Mouse (Mus musculus): Measurements from ENCODE around the gene Elmo3. TPM values are rescaled to one million over a fixed set of nuclear protein-coding genes. Genes with fewer than 3 reads are reported as not detected.

Elmo3 gene
- polyA plus RNA-seq, 1 experiment from 2014 or later, result 2.8 TPM

GRCm38 (mm10) chr8:105332523-105332922, 27.1 kb downstream of the Elmo3 start:
- Histone ChIP-seq H3K4me2 (no peak overlapping the region), H3K4me1 (replicated peaks) (peaks cover 8% of the 10 kb centered on the region), H3K27me3 (replicated peaks) (no peaks in the 10 kb centered on the region), H3K36me3 (peaks cover 96% of the 10 kb centered on the region), H3K27ac (ENCODE audit: poor library complexity, severe bottlenecking) (no peak overlapping the region), H3K4me3 (no peak overlapping the region), H3K9me3 (replicated peaks) (no peaks in the 10 kb centered on the region), H3K9ac (no peak overlapping the region)
- WGBS, result 49% methylated on average over 2 of the region's 2 CpGs
- ATAC-seq (ENCODE audit: insufficient number of reproducible peaks, low FRiP score), result no peak

DNA sequence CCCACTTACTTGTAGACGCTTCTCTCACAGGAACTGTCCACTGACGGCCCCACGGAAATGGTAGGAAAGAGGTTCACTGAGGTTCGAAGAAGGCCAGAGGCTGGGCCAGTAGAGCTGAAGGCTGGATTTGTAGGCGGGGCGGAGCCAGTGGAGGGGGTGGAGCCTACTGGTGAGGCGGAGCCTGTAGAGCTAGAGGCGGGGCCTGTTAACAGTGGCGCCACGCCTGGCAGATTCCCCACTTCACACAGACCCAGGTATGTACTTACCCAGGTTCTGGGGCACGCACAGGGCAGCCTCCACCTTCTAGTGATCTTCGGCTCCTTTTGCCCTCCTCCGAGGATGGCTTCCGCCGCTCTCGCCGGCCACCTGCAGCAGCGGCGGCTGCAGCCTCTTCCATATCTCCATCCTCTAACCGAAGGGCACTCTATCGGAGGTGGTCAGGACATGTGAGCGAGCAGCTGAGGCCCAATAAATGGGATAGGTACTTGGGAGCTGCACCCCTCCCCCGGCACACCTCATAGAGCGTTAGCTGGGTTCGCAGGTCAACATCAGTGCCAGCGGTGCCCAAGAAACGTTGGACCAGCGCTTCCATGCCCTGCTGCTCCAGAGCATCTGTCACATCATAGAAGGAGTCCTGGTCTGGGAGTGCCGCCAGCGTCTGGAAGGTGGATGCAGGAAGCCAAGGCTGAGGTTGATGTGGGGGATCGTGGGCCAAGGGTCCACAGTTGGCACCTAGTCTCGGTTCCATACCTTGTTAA, 31.2 kb downstream of the Elmo3 start:
- H3K4me1 ChIP-seq (replicated peaks), result peaks cover 41% of the 10 kb centered on the region
- H3K27me3 ChIP-seq (replicated peaks), result no peaks in the 10 kb centered on the region
- no peak overlapping the region for H3K4me3 ChIP-seq
- 64% methylated on average over 32 of the region's 32 CpGs for WGBS
- no peak overlapping the region for H3K4me2 ChIP-seq
- no peaks in the 10 kb centered on the region for H3K9me3 ChIP-seq (replicated peaks)
- ATAC-seq (ENCODE audit: insufficient number of reproducible peaks, low FRiP score), result no peak
- no peak overlapping the region for H3K27ac ChIP-seq (ENCODE audit: poor library complexity, severe bottlenecking)
- no peak overlapping the region for H3K9ac ChIP-seq
- peaks cover 68% of the 10 kb centered on the region for H3K36me3 ChIP-seq

DNA sequence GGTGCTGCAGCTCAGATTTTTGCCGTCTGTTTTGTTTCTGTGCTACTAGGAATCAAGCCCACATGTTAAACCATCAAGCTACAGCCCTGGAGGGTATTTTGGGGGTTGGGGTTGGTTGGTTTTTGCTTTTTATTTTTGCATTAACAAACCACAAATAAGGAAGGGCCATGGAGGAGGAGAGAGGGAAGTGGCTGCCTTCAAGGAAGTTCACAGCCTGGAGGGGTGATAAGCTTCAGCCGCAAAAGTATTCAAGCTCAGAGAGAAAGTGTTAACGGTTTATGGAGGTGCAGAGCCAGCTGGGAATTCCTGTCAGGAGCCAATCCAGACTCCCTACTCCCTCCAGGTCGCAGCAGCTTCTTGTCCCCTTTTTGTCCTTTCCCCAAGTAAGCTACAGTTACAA, 33.6 kb downstream of the Elmo3 start:
- H3K27ac ChIP-seq (ENCODE audit: poor library complexity, severe bottlenecking), result peak overlapping the region; percentile 74
- no peak for ATAC-seq (ENCODE audit: insufficient number of reproducible peaks, low FRiP score)
- H3K9ac ChIP-seq, result peak overlapping the region; percentile 32
- WGBS, result 15% methylated on average over 4 of the region's 4 CpGs
- no peak overlapping the region for H3K4me3 ChIP-seq
- H3K4me2 ChIP-seq, result peak overlapping the region; percentile 5; the same call in 1 of the 2 replicates
- H3K4me1 ChIP-seq (replicated peaks), result peaks cover 47% of the 10 kb centered on the region
- no peaks in the 10 kb centered on the region for H3K9me3 ChIP-seq (replicated peaks)
- H3K36me3 ChIP-seq, result peaks cover 45% of the 10 kb centered on the region
- no peaks in the 10 kb centered on the region for H3K27me3 ChIP-seq (replicated peaks)

- peaks cover 57% of the 10 kb centered on the region for H3K4me1 ChIP-seq (replicated peaks)
- 0 out of 2 replicates have a peak overlapping the region, but pooled peaks have one; percentile 5 for H3K4me2 ChIP-seq
- no peak; the same call in 1 of the 2 replicates for ATAC-seq (ENCODE audit: insufficient number of reproducible peaks, low FRiP score)
- no peak overlapping the region for H3K4me3 ChIP-seq
- H3K9me3 ChIP-seq (replicated peaks), result no peaks in the 10 kb centered on the region
- no peak overlapping the region for H3K9ac ChIP-seq
- no peaks in the 10 kb centered on the region for H3K27me3 ChIP-seq (replicated peaks)
- H3K27ac ChIP-seq (ENCODE audit: poor library complexity, severe bottlenecking), result peak overlapping the region; percentile 74
- H3K36me3 ChIP-seq, result peaks cover 34% of the 10 kb centered on the region
- 53% methylated on average over 6 of the region's 6 CpGs for WGBS
Observed at GRCm38 (mm10) chr8:105339886-105340635, 34.7 kb downstream of the Elmo3 start.

- no peak for ATAC-seq (ENCODE audit: insufficient number of reproducible peaks, low FRiP score)
- Histone ChIP-seq H3K27me3 (replicated peaks) (no peaks in the 10 kb centered on the region), H3K9me3 (replicated peaks) (no peaks in the 10 kb centered on the region), H3K4me1 (replicated peaks) (peaks cover 71% of the 10 kb centered on the region), H3K36me3 (peaks cover 21% of the 10 kb centered on the region), H3K9ac (no peak overlapping the region; the same call in 1 of the 2 replicates), H3K4me2 (peak overlapping the region; percentile 11; the same call in 1 of the 2 replicates), H3K27ac (ENCODE audit: poor library complexity, severe bottlenecking) (peak overlapping the region; percentile 74), H3K4me3 (no peak overlapping the region)
- 27% methylated on average over 8 of the region's 8 CpGs for WGBS
Observed at GRCm38 (mm10) chr8:105341399-105341798, 36.0 kb downstream of the Elmo3 start.

- no peaks in the 10 kb centered on the region for H3K27me3 ChIP-seq (replicated peaks)
- 62% methylated on average over 4 of the region's 4 CpGs for WGBS
- H3K27ac ChIP-seq (ENCODE audit: poor library complexity, severe bottlenecking), result no peak overlapping the region
- H3K9me3 ChIP-seq (replicated peaks), result no peaks in the 10 kb centered on the region
- H3K4me1 ChIP-seq (replicated peaks), result peaks cover 76% of the 10 kb centered on the region
- no peak overlapping the region for H3K9ac ChIP-seq
- H3K4me2 ChIP-seq, result no peak overlapping the region
- no peak for ATAC-seq (ENCODE audit: insufficient number of reproducible peaks, low FRiP score)
- H3K4me3 ChIP-seq, result no peak overlapping the region
- peaks cover 7% of the 10 kb centered on the region for H3K36me3 ChIP-seq
Observed at GRCm38 (mm10) chr8:105342768-105343167, 37.4 kb downstream of the Elmo3 start.

GRCm38 (mm10) chr8:105343791-105344574, 38.6 kb downstream of the Elmo3 start:
- no peaks in the 10 kb centered on the region for H3K27me3 ChIP-seq (replicated peaks)
- peaks cover 67% of the 10 kb centered on the region for H3K4me1 ChIP-seq (replicated peaks)
- peak overlapping the region; percentile 4; the same call in 1 of the 2 replicates for H3K4me2 ChIP-seq
- H3K9me3 ChIP-seq (replicated peaks), result no peaks in the 10 kb centered on the region
- 54% methylated on average over 8 of the region's 8 CpGs for WGBS
- no peak overlapping the region for H3K9ac ChIP-seq
- H3K4me3 ChIP-seq, result no peak overlapping the region
- no peak for ATAC-seq (ENCODE audit: insufficient number of reproducible peaks, low FRiP score)
- no peaks in the 10 kb centered on the region for H3K36me3 ChIP-seq
- H3K27ac ChIP-seq (ENCODE audit: poor library complexity, severe bottlenecking), result no peak overlapping the region

DNA sequence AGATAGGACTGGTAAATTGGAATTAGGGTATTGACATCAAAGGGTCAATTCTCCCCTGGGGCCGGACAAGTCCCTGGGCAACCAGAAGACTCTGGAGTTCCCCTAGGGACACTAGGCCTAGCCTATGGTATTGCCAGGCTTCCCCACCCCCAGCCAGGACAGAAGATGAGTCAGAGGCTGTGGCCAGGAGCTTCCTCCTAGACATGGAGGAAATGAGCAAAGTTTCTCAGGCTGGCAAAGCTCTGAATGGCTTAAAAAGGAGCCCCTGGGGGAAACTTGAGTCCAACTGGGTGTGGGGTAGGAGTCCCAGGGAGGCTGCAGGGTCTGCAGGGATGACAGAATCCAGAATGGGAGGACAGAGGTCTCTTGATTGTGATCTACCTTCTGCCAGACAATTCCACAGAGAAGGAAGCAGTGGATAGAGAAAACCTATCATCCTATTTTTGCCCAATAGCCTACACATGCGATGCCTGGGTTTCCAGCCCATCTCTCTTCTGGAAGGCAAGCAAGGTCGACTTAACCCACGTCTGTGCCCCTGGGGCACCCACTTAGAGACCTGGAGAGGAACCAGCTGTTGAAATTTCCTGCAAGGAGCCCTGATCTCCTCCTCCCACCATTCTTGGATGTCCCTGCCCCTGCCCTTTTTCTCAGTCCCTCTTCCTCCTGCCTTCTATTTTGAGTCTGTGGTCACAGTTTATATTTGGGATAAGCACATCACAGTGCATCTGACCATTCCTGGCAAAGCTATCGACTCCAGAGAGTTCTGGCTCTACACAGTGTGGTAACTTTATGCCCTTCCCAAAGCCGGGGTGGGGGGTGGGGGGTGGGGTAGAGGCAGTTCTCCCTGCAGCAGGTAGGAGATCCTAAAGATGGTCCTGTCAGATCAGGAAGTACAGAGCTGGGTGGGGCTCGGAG, 39.9 kb downstream of the Elmo3 start:
- Histone ChIP-seq H3K4me3 (peak overlapping the region; percentile 78), H3K27ac (ENCODE audit: poor library complexity, severe bottlenecking) (peak overlapping the region; percentile 54), H3K4me1 (replicated peaks) (peaks cover 64% of the 10 kb centered on the region), H3K27me3 (replicated peaks) (no peaks in the 10 kb centered on the region), H3K36me3 (no peaks in the 10 kb centered on the region), H3K9me3 (replicated peaks) (no peaks in the 10 kb centered on the region), H3K9ac (peak overlapping the region; percentile 88; the same call in 1 of the 2 replicates), H3K4me2 (peak overlapping the region; percentile 99)
- ATAC-seq (ENCODE audit: insufficient number of reproducible peaks, low FRiP score), result no peak
- 41% methylated on average over 7 of the region's 7 CpGs for WGBS

DNA sequence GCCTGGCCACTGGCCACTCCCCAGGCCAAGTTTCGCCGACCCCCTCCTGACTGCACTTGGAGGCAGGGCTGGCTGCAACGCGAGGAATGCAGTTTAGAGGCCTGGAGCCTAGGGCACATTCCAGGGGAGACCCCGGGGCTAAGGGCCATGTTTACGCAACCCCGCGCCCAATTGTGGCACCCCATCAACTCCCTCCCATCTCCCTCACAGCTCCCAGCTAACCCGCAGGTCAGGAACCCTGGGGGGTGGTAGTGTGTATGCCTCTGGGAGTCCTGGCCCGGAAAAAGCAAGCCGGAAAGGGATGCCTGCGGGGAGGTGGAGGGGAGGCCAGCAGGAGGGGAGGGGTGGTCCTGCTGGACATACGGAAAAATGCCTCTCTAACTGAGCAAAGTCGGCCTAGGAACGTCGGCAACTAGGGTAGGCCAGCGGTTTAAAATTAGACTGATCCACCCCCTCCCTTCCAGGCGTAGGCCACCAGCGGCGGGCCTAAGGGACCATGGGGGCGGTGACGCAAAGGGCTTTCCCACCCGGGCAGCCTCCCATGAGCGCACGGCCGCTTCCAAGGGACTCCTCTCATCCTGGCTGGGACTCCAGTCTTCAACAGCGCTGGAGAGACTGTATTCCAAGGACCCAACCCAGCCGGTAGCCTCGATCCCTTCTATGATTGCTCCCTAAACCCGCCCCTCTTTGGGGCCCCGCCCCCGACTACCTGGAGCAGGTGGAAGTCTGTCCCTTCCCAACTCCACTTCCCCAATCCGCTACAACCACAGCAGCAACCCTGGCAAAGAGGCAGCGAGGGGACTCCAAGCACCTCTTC, 41.4 kb downstream of the Elmo3 start:
- Histone ChIP-seq H3K36me3 (no peaks in the 10 kb centered on the region), H3K4me3 (peak overlapping the region; percentile 78), H3K27ac (ENCODE audit: poor library complexity, severe bottlenecking) (peak overlapping the region; percentile 92), H3K9me3 (replicated peaks) (no peaks in the 10 kb centered on the region), H3K4me2 (peak overlapping the region; percentile 99), H3K9ac (peak overlapping the region; percentile 88), H3K27me3 (replicated peaks) (no peaks in the 10 kb centered on the region; the same call in 1 of the 2 replicates), H3K4me1 (replicated peaks) (peaks cover 56% of the 10 kb centered on the region)
- WGBS, result under 1% methylated on average over 34 of the region's 34 CpGs
- peak; percentile 40 for ATAC-seq (ENCODE audit: insufficient number of reproducible peaks, low FRiP score)

All from heart, embryonic 12.5 days (tissue).